Mouse (Mus musculus) inflammation-experienced regulatory T-cells, adult 6 months (primary cell): ENCODE measurements around the gene Htra2. TPM values are rescaled to one million over a fixed set of nuclear protein-coding genes. Genes with fewer than 3 reads are reported as not detected.

Source experiments
- ATAC-seq: one replicate; pipeline ENCODE4 v1.8.0; 2017
- polyA plus RNA-seq, 3 experiments: library from polyadenylated mRNA; unstranded; fragments of 100-300 nt; shearing (Covaris generic); gene quantifications; one replicate each; pipeline ENCODE4 v1.2.1; 2017

Gene Htra2
- polyA plus RNA-seq, 3 experiments from 2014 or later = 23.5 to 29.2 (median 28.4) TPM

DNA sequence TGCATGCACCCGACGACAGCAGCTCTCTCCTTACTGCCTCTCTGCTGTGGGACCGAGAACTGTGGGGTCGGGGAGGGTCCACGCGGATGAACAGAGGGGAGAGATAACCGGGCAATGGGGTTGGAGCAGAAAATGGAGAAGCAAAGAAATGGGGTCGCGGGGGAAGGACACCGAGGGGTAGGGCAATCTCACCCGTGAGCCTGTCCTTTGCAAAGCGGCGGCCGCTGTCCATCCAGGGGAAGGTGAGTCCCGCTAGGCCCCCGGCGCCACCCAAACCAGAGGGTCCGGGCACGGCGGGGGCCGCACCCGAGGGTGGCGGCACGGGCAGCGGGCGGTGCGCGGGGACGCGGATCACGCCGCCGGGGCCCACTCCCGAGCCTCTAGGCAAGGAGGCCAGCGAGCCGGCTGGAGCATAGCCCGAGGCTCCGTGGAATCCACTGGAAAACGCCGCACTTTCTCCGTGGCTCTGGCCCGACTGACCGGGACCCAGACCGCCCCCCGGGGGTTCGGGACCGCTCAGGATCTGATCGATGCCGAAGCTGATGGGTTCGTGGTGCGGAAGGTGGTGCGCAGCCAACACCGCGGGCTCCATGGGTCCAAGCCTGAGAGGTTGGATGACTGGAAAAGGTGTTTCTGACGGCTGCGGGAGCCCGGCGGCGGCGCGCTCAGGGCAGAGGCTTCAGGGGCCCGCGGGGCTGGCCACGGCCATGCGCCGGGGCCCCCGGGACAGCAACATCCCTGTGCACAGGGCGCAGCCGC is 14.6 kb upstream of the Htra2 start:
- no peak for ATAC-seq

DNA sequence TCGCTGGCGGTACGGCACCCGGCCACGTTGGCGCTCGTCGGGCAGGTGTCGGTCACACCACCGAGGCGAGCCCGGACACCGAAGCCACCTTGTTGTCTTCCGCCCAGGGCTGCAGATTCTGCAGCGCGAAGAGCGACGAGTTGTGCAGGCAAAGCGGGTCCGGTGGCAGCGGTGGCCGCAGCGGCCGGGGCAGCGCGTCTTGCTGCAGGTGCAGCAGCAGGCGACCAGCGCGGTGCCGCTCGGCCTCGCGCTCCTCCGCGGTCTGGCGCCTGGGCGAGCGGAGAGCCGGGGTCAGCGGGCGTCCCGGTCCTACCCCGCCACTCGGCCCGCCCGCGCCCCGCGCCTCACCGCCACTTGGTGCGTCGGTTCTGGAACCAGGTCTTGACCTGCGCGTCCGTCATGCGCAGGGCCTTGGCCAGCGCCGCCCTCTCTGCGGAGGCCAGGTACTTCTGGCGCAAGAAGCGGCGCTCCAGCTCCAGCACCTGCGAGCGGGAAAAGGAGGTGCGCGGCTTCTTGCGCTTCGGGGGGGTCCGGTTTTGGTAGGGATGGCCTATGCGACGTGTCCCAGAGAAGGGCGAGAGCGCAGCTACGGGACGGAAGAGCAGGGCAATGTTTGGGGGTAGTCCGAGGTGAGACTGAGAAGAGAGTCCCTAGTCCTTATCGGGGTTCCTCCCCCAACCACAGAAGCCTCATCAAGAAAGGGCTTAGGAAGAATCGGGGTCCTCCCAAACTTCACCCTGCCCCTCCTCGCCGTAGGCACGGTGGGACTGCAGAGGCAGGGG is 13.8 kb upstream of the Htra2 start:
- no peak for ATAC-seq

DNA sequence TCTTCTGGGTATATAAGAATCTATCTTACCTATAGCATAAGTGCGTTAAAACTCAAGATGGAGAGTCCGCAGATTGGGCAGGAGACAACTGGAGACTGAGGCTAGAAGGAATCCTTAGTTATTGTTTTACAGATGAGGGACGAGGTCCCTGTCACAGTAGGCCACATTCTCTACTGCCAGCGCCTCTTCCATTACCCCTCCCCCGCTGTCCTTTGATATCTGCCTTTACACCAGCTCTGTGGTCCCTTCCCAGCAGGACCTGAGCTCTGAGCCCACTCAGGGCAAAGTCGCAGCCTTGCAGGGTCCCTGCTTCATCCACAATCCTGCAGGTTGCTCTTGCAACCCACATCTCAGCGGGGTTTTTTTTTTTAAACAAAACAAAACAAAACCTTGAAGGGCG is 13.1 kb upstream of the Htra2 start:
- no peak for ATAC-seq

DNA sequence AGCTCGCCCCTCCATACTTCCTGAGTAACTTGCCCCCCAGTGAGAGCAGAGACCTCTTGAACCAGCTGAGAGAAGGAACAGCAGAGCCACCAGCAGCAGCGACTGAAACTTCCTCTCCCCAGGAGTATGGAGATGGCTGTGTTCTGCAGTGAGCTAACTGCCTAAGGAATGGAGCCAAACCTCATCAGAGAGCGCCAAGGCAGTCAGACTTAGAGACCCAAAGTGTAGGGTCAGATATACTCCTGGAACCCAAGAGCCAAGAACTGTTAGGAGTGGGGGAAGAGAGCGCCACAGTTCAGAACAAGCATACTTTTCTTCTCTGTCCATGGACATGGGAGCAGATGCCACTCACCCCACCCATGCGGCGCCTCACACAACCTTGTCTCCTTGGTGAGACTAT is 11.4 kb upstream of the Htra2 start:
- ATAC-seq = no peak

DNA sequence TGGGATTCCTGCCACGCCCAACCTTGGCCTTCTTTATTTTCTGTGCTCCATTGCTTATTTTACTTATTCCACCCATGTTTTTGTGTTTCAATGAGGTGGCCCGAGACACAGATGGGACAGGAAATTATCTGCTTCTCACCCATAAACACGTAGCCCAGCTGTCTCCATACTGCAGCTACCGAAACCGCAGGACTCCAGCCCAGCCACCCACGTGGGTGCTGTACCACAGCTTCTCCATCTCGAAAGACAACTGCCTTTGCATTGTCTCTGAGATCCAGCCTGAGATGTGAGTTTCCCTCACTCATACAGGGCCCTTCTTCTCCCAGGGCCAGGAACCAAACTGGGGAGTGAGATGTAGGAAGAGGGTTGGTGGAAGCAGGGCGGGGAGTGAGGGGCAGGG is 10.9 kb upstream of the Htra2 start:
- ATAC-seq = peak; percentile 47

DNA sequence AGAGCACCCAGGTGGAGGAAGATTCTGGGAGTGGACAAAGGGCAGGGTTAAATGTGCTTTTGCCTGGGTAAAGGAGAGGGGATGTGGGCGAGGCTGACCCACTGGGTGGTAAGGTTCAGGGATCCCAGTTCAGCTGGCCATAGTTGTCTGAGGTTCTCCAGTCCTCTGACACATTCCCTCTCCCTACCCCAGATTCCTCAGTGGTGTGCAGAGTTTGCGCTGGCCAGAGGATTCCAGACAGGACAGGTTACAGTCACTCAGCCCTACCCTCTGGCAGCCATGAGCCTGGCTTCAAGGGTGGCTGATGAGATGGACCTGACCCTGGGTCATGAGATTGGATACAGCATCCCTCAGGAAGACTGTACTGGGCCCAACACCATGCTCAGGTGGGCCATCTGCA is 3.7 kb upstream of the Htra2 start:
- ATAC-seq = no peak

DNA sequence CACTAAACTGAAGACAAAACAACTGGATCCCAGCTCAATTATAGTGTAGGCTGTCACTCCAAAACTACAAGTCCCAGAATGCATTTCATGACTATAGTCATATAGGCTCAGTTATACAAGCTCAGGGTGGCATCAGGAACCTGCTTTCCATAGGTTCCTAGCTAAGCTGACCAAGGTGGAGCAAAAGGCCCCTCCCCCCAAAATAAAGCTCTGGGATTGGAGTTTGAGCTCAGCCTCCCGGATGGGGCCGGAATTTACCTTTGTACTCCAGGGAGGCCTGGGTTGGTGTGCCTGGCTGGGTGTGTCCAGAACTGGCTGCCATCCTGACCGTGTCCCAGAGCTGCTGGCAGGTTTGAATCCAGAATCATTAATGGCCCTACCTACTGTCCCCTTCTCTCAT is 2.7 kb upstream of the Htra2 start, which contains the start of gene Dqx1:
Gene Dqx1, plus strand, starts transcription at position 55 of the 400 bp plus-strand sequence.
- no peak for ATAC-seq

DNA sequence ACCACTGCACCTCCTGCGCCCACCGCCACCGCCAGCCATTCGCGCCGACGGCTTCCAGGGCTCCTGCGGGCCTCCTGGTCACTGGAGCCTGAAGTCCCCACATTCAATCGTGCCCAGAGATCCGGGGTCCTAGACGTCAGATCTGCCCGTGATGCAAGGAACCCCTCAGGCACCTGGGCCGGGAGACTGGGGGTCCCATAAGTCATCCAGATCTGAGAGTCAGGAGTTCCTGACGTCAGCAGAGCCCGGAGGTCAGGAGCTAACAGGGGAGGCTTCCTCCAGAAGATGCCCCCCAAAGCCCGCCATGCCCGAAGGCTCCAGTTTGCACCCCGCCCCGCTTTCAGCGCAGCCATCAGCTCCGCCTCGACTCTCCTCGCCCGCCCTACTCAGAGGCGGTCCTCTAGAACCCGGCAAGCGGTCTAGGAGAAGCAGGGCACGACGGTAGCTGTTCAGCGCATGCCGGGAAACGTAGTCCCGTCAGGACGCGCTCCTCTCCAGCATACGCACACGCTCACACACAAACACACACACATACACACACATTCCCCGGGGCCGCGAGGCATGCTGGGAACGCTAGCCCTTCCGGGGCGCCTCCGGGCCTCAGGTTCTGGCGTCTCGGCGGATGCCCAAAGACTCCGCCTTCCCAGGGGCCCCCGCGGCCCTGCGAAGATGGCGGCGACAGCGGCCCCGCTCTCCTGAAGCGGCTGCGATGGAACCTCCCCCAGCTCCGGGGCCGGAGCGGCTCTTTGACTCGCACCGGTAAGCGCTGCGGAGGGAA is 810 bp downstream of the Htra2 start, which contains the start of gene Aup1:
Gene Aup1, plus strand, starts transcription at position 448 of the 778 bp plus-strand sequence.
- peak; percentile 91 for ATAC-seq

DNA sequence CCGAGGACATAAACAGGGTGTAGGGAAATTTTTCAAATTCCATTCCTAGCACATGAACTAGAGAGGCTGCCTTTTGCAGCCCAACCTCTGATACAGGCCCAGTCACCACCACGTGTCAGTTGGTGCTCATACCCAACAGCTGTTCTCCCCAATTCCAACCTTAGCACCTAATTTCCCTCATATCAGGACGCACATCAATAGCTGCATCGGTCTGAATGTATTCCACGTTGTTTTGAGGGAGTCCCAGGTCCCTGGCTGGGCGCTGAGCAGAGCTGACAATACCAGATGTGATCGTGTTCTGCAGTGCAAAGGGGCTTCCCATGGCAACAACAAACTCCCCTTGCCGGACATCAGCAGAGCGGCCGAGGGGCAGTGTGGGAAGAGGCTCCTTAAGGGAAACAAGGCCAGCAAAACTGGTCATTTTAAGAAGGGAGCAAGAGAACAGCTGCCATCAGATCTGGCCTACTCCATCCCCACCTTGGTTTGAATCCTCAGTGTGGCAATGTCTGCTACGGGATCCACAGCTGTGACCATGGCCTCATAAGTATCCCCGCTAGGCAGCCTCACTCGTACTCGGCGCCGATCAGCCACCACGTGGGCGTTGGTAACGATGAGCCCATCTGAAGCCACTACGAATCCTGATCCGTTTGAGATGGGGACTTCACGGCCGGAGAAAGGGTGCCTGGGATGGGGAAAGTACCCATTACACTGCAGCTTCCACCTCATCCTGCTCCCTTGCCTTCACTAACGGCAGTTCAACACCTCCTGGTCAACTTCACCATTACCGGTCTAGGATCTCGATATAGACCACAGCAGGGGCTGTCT is 1.7 kb downstream of the Htra2 start:
- peak; percentile 27 for ATAC-seq

DNA sequence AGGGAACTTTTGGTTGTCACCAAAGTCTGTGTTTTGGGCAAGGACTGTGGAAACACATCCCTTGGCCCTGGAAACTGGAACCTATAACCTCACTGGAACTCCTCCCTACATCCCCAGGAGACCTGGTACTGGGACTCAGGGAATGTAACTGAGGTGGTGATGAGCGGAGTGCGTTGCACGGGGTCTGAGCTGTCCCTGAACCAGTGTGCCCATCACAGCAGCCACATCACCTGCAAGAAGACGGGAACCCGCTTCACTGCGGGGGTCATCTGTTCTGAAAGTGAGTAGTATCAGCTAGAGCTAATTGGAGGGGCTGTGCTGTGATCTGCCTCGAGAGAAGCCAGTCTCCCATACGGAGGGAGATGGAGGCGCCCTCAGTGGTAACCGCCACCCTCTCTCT is 5.7 kb downstream of the Htra2 start:
- ATAC-seq = no peak

DNA sequence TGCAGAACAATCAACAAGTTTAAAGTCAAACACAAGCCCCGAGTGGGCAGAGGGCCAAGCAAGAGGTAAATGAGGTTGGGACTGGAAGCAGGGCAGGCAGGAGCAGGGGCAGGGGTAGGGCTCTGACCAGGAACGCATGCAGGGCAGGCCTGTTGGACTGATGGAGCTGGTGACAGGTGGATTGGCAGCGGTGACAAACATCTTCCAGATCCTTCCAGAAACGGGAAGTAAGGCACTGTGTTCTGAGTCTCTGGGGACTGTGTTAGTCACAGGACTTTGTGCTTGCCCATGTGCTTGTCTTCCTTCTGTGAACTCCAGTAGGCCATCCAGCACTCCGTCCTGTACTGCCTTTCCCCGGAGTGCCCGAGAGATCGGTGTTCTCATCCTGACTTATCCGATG is 10.3 kb downstream of the Htra2 start:
- ATAC-seq = no peak

DNA sequence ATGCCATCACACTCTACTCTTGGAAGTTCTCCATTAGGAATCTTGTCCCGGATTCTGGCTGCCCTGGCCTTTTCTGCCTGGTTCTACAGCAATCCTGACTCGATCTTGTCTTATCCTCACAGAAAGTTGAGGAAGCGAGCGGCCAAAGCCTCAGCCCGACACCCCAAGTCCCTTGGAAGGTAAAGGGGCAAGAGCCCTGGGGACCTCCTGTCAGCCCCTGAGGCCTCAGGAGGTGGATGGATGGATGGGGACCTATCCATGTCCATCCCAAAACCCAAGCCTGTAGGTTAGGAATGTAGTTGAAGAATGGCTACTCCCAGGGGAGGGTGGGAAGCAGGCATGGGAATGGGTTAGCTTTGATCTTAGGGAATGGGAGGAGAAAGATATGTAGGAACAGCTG is 11.1 kb downstream of the Htra2 start:
- no peak for ATAC-seq

DNA sequence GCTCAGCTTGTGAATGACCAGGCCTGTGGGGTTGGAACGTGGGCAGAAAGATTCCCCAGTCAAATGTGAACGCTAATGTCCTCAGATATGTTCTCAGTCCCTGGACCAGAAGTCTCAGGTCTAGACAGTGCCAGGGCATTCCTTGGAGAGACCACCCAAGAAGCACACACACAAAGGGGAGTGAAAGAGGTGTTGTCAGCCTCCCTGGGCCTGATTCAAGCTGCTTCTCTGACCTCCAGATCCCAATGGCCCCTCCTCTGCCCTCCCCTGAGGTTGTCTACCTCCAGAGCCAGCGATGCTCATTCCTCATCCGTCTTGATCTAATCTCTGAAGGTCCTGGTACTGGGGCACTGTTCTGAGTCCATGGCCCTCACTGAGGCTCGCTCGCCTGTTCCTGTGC is 11.5 kb downstream of the Htra2 start:
- ATAC-seq = no peak

DNA sequence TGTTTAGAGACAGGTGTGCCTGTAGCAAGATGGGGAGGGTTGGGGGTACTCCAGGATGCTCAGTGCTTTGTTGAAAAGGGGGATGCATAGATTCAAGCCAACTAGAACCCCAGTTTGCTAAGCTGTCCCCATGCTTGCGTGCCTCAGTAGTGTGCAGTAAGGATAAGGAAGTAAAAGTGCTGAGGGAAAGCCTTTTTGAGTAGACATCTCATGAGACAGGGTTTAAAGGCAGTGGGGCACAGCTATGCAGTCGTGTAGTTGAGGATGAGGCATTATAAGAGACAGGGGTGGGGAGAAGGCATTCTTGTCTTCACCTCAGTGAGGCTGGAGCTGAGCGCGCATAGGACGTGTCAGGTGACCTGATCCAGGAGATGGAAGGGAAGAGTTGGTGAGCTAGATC is 14.5 kb downstream of the Htra2 start:
- no peak for ATAC-seq

DNA sequence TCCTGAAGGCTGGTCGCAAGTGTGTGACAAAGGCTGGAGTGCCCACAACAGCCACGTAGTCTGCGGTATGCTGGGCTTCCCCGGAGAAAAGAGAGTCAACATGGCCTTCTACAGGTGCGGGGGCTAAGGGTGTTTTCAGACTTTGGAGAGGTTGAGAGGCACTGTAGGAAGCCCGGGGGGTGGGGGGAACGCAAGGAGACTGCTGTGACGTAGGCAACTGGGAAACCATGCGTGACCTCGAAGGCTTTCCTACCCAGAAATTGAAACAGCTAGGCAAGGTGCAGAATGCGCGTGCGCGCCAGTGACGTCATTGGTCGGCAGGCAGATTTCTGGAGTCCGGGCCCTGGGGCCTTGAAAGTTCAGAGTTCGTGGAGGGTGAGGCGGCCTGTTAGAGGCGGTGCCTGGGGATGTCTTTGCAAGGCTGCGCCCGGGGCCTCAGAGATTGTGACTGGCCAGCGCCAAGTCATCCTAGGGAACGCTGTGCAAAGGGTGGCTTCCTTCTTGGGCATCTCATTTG is 16.5 kb downstream of the Htra2 start:
- peak; percentile 89 for ATAC-seq

DNA sequence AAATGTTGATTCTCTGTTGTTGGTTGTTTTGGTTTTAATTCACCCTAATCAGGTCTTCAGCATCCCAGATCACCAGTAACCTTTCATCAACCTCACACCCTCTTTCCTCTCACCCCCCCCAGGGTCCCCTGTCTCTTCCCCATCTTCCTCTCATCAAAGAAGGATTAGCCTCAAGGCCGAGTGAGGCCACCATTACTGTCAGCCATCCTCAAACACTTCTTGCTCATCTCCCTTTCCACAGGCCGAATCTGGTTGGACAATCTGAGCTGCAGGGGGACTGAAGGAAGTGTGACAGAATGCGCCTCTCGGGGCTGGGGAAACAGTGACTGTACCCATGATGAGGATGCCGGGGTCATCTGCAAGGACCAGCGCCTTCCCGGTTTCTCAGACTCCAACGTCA is 17.9 kb downstream of the Htra2 start:
- no peak for ATAC-seq

DNA sequence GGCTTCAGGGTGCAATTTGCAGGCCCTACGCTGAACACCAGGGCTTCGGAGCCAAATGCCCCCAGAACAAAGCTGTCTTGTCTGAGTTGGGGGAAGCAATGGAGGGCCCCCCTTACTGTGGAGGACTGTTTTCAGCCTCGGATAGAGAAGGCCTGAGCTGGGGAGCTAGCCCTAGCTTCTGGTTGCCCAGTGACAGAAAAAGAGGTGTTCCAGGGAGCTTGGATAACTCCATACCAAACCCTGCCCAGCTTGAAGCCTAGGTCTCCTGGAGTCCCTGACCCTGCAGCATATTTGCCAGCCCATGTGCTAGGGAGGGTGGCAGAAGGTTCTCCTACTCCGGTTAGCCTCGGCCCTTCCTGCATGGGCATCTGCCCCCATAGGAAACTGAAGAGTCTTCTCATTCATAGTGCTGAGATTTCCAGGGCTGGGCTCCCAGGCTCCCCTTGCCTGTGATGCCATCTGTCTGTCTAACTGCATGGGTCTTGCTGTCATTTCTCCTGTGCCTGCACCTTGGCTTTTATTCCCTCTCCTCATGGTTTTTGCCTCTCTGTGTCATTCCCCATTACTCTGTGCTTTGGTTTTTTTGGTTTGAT is 20.5 kb downstream of the Htra2 start:
- ATAC-seq = no peak

DNA sequence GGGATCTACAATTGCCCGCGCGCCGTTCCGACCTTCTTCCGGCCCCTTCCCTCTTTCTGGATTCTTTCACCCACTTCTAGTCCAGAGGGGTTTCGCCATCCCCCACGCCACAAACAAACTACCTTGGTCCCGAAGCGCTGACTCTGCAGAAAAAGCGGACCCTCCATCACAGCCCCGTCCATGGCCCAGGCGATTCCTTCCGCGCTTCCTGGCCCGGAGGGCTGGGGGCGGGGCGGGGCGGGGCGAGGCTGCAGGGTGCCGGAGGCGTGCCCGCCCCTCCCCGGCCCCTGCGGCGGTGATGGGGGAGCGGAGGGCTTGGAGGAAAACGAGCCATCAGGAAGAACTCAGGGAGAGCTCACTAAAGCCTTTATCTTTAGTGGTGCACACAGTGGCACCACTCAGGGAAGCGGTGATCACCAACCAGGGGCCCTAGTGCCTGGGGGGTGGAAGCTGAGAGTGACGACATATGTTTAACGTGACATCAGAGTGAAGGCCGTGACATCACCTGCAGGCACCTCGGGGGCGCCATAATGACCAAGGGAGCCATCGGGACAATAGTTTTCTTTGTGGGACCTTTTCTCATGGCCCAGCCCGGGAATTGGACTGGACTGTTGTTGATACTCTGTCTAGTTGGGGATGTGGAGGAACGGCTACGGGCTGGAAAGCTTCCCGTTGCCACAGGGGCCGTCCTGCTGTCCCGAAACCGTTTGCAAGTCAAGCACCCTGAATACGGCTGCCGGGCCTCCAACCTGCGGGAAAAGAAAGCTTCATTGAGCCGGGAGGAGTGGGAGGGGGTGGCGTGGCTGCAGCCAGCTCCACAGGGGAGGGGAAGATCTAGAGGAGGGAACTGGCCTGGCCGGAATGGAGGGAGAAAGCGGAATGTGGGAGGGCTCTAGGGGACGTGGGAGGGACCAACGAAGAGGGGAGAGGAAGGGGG is 21.6 kb downstream of the Htra2 start, which contains the start of the genes Dok1 and Loxl3:
Gene Dok1, minus strand, starts transcription at position 223 of the 937 bp plus-strand sequence.
Gene Loxl3, plus strand, starts transcription at position 925 of the 937 bp plus-strand sequence.
- peak; percentile 67 for ATAC-seq

DNA sequence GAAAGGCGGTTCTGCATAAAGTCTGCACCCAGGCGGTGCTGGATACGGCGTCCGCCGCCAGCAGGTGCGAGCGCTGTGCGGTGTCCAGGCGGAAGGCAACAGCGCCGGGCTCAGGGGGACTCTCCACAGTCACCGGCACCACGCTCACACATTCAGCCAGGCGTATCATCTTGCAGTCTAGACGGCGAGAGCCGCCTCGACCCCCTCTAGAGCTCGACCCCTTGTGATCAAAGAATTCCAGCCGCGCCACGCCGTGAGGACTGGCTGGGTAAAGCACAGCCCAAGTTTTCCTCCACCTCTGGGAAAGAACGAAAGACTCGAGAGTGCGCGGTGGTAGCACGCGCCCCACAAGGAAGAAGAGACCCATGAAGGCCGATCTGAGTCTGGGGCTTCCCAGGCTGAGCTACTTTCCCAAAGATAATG is 22.3 kb downstream of the Htra2 start:
- peak; percentile 54 for ATAC-seq

DNA sequence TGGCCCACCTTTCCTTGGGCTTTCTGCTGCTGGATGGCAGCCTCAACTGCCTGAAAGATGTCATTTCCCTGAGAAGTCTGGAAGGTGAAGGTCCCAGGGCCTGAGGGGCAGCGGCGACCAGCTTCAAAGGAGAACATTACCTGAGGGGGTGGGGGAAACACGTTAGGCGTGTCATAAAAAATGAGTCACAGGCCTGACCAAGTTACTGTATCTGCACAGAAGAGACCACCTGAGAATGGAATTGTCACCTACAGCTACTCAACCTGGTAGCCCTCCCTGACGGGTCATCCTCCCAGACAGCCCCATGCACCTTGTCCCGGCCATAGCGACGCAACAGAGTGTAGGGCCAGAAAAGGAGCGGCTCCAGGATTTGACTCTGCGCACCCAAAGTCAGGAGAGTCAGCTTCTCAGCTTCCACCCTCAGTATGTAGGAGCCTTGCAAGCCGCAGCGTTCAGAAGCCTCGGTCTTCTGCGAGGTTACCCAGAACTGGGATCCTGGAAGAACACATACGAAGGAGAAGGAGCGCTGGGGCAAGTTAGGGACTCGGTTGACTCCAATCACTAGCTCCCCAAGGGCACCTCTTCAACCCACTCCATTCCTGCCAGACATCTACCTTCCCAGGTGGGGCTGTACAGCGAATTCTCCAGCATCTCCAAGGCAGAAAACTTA is 23.0 kb downstream of the Htra2 start:
- ATAC-seq = no peak
